Mouse (Mus musculus) heart, adult 2 months (tissue): ENCODE results near the gene Gsg1l.

Source experiments
- CTCF ChIP-seq: fragments of 200-600 bp; IDR thresholded peaks from 2 replicates; pipeline ENCODE4 v1.8.1; 2022; ENCODE audit warnings: antibody characterized with exemption, mild to moderate bottlenecking, moderate library complexity
- EP300 ChIP-seq: fragments of 200-500 bp; IDR thresholded peaks from 2 replicates; pipeline ENCODE4 v1.6.1; 2011; ENCODE audit warnings: low read depth, low read length, control low read depth; ENCODE audit not compliant: insufficient read depth
- POLR2A ChIP-seq: fragments of 200-500 bp; IDR thresholded peaks from 2 replicates; pipeline ENCODE4 v1.6.1; 2011; ENCODE audit warnings: mild to moderate bottlenecking, low read depth, low read length, control low read depth; ENCODE audit not compliant: insufficient read depth

GRCm38 (mm10) chr7:125872874-125873273 is 209.3 kb downstream of the Gsg1l start:
- TF ChIP-seq CTCF, result no peak
- TF ChIP-seq POLR2A, result no peak
- no peak for TF ChIP-seq EP300
